Mouse (Mus musculus) brown adipose tissue, adult 24 weeks (tissue): Measurements from ENCODE around the gene Elovl5. TPM values are rescaled to one million over a fixed set of nuclear protein-coding genes. Genes with fewer than 3 reads are reported as not detected.

ENCODE experiments used
- H3K27ac ChIP-seq: fragments of 200-500 bp; replicated peaks from 2 replicates; pipeline ENCODE4 v1.5.1; 2012; ENCODE audit warnings: low read depth, mild to moderate bottlenecking, low read length
- H3K4me1 ChIP-seq: fragments of 200-500 bp; 2 replicates; pipeline ENCODE4 v1.6.1; 2012; ENCODE audit warnings: low read length, mixed read lengths; ENCODE audit not compliant: control insufficient read depth, insufficient read depth, insufficient read length
- H3K4me3 ChIP-seq: fragments of 200-500 bp; 2 replicates; pipeline ENCODE4 v1.5.1; 2012; ENCODE audit warnings: low read depth, mild to moderate bottlenecking, low read length, moderate library complexity; ENCODE audit not compliant: insufficient read depth
- polyA plus RNA-seq: library from polyadenylated mRNA; stranded (reverse); fragments of >200 nt; gene quantifications from 2 replicates; pipeline ENCODE4 v1.2.4, GENCODE M21; 2012; ENCODE audit not compliant: missing spikeins, insufficient read depth, insufficient read length

Gene Elovl5
- polyA plus RNA-seq, 1 experiment: 123 TPM

DNA sequence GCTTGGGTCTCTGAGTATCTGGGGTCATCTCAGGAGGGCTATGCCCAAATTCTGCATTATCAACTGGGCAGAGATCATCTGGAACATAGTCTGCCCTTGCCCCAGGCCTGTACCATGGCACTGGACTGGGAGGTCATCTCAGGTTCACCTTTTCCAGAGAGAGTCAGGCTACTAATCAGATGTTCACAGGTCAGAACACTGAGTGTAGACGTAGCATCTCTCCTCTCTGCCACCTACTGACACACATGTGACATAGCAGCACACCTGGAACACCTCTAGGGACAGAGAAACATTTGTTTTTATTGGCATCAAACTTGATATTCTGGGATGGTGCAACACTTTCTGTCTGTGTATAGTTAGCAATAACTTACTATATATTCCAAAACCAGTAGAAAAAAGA is 96.6 kb downstream of the Elovl5 start:
- H3K4me1 ChIP-seq: no peaks in the 10 kb centered on the region
- H3K27ac ChIP-seq: no peak overlapping the region
- no peak overlapping the region for H3K4me3 ChIP-seq

DNA sequence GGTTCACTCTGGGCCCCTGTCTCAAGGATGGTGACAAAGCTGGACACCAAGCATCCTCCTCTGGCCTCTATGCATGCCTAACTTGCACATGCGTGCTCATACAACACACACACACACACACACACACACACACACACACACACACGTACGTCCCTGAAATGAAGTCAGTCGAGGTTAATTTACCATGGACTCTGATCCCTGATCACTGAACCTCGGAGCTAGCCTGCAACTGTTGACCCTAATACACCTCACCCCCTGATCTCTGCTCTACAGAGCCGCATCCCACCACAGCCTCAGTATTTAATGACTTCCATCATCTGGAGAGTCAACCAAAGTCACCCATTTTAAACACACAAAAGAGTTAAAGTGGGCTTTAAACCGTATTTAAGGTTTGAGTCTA is 98.7 kb downstream of the Elovl5 start:
- Histone ChIP-seq H3K4me1 (no peaks in the 10 kb centered on the region), H3K4me3 (no peak overlapping the region), H3K27ac (no peak overlapping the region)

DNA sequence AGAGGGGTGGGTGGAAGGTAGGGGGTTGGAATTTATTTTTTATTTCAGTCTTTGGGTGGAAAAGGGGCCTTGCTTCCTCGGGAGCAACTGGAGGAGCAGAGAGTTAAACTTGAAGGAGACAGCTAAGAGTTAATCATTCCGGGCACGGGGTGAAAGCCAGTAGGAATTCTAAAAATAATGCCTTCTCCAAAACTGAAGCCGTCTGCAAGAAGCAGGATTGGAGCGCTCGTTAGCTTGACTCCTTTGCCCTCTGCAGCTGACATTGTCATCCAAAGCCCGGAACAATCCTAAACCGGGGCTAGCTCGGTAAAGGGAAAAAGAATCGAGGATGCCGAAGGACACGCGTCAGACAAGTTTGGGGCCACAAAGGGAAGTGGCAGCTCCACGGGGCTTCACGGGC is 99.1 kb downstream of the Elovl5 start:
- Histone ChIP-seq H3K4me1 (no peaks in the 10 kb centered on the region), H3K4me3 (no peak overlapping the region), H3K27ac (no peak overlapping the region)

DNA sequence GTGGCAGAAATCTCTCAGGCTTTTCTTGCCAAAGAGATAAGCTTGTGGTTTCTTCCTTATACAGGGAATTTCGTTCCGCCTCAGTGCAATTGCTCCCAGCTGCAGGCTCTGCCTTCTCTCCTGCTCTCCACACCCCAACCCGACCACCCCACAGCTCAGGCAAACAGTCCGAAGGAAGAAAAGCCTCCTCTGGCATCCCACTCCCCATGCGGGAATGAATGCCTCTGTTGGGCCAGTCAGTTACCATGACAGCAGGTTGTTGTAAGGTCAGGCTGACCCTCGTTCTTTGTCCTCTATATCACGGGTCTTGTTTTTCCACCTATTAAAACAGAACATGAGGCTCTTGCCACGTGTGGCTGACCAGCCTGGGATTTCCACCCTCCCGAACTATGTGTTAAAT is 104.1 kb downstream of the Elovl5 start:
- Histone ChIP-seq H3K4me3 (no peak overlapping the region), H3K4me1 (no peaks in the 10 kb centered on the region), H3K27ac (no peak overlapping the region)

DNA sequence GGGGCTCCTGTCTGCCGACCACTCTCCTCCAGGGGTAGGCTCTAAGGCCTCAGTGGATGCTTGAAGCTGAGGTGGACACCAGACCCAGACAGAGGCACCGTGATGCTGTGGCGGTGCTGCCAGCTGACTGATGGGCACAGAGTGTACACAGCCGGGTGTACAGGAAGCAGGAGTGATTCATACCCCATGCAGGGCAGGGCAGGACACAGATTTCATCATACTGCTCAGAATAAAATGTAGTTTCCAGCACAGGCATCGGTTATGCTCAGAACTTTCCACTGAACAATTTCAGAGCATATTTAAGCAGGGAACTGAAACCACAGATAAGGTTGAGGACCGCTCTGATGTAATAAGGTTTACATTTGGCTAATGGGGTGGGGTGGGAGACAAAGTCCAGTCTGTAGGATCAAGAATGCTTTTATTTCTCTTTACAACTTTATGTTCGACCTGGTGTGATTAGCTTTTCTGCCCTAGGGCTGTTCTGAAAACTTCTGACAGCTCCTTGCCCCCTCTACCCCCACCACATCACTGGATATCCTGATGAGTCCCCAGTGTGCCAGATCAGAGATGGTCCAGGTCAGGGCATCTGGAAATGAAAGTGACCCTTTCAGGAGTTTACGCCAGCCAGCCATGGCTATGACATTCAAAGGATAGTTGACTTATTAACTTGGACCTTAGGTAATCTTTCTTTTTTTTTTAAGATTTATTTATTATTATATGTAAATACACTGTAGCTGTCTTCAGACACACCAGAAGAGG is 105.2 kb downstream of the Elovl5 start:
- no peak overlapping the region for H3K27ac ChIP-seq
- H3K4me3 ChIP-seq: no peak overlapping the region
- no peaks in the 10 kb centered on the region for H3K4me1 ChIP-seq

DNA sequence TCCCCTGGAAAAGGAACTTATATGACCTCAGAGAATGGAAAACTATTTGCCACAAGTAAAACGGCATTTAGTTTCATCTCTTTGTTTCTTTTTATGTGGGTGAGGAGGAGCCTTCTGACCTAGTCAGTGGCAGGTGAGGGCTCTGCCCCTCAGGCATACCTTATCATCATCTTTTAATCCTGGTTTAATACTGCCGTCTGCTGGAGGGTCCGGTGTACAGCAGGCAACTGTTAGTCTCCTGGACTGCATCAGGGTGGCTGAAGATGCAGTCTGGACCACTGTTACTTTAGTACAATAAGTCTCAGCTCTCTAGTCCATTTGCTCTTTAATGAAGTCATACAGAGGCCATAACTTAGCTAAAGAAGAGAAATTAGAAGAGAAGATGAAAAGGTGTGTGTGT is 107.7 kb downstream of the Elovl5 start:
- Histone ChIP-seq H3K4me3 (no peak overlapping the region), H3K4me1 (no peaks in the 10 kb centered on the region), H3K27ac (no peak overlapping the region)

DNA sequence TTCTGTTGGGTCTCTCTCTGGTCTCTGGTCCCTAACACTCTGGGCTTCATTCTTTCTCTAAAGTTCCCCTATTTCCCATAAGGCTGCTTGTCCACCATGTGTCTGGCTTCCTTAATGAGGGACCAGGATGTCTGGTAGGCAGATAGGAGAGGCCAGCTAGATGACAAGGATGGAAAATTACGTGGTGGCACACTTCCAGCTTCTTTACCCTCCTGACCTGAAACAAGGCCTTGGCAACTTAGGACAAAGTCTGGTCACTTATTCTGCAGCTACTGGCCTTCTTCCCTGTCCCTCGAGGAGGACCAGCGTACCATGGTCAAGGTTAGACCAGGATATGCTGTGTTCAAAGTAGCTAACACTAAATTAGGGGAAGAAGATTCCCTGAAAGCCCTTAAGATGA is 109.9 kb downstream of the Elovl5 start:
- H3K4me3 ChIP-seq: no peak overlapping the region
- H3K27ac ChIP-seq: no peak overlapping the region
- no peaks in the 10 kb centered on the region for H3K4me1 ChIP-seq

DNA sequence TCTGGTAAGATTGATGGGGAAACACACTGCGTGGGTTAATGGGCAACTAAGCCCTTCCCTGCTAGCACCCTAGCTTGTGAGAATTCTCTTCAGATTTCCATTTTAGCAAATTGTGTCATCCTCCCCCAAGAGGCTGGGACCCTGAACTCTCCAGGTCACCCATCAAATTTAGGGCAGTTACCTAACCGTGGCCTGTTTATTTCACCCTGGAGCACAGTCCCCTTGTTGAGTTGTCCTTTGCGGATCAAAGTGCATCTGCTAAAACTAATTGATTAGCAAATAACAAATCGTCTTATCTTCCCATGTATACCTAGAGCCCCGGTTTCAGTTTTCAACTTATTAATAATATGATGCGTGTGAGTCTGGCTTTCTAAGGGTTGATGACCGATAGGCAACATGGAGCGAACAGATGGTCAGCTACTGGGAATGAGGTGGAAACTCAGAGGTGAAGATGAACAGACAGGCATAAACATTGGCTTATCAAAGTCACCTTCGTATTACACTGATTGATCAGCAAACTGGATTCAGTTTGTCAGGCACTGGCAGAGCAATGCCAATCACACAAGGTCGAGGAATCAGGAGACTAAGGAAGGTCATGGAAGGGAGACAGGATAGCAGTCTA is 113.8 kb downstream of the Elovl5 start:
- no peak overlapping the region for H3K4me3 ChIP-seq
- H3K27ac ChIP-seq: no peak overlapping the region
- H3K4me1 ChIP-seq: no peaks in the 10 kb centered on the region

DNA sequence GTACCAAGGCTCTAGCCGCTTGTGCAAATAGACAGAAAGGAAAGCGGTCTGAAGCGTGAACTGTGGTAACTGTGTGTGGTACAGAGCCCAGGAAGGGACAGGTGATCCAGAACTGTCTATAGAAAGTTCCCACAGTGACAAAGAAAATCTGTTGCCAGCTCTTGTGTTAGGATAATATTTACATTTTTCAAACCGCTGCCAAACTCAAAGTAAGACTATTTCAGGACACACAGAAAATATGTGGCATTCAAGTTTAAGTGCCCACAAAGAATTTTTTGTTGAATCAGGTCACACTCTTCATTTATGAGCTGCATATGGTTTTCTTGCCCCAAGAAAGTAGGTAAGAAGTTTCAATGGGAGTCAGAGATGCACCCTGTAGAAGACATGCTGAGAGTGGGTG is 115.8 kb downstream of the Elovl5 start:
- H3K4me3 ChIP-seq: no peak overlapping the region
- no peak overlapping the region for H3K27ac ChIP-seq
- no peaks in the 10 kb centered on the region for H3K4me1 ChIP-seq

Other genes starting within 250 kb of the Elovl5 start
- gene Gclc, start 162.8 kb upstream of the Elovl5 start, polyA plus RNA-seq: 11.1 and 11.6 TPM in 2 replicates
- not detected in 2 replicates for gene Gcm1, start 134.6 kb downstream of the Elovl5 start, polyA plus RNA-seq
- gene Fbxo9, start 191.7 kb downstream of the Elovl5 start, polyA plus RNA-seq: 66.7 and 70.2 TPM in 2 replicates
- 21.8 and 23.4 TPM in 2 replicates for gene Ick, start 191.8 kb downstream of the Elovl5 start, polyA plus RNA-seq